Mouse (Mus musculus) spleen, adult 2 months (tissue): ENCODE results near the gene Gm26602. TPM values are rescaled to one million over a fixed set of nuclear protein-coding genes. Genes with fewer than 3 reads are reported as not detected.
"Not testable (repeated sequence)": the region's sequence is repeated elsewhere in the genome, so short reads cannot be mapped to it uniquely, and the experiment has no call there.

ENCODE experiments used
- DNase-seq, 2 experiments: peaks; one replicate each; pipeline versions ENCODE4 v3.0.0 to v3.0.0-alpha.2; 2012 to 2021; ENCODE audit warnings: low spot score in 2 of 2, low read depth in 1 of 2
- H3K27ac ChIP-seq: fragments of 200-500 bp; 2 replicates; pipeline ENCODE4 v1.5.1; 2012; ENCODE audit warnings: low read length, inconsistent platforms; ENCODE audit not compliant: insufficient read depth
- H3K27me3 ChIP-seq: fragments of 200-500 bp; 2 replicates; pipeline ENCODE4 v1.6.1; 2012; ENCODE audit warnings: mild to moderate bottlenecking, moderate library complexity, low read length, inconsistent platforms; ENCODE audit not compliant: control insufficient read depth, insufficient read depth
- H3K36me3 ChIP-seq: fragments of 200-500 bp; 2 replicates; pipeline ENCODE4 v1.6.1; 2012; ENCODE audit warnings: mild to moderate bottlenecking, low read length, inconsistent platforms; ENCODE audit not compliant: control insufficient read depth, insufficient read depth
- H3K4me1 ChIP-seq: fragments of 200-500 bp; 2 replicates; pipeline ENCODE4 v1.6.1; 2011; ENCODE audit warnings: inconsistent platforms; ENCODE audit not compliant: control insufficient read depth, insufficient read depth, insufficient read length
- H3K4me3 ChIP-seq: fragments of 200-500 bp; 2 replicates; pipeline ENCODE4 v1.5.1; 2011; ENCODE audit warnings: mild to moderate bottlenecking, inconsistent platforms; ENCODE audit not compliant: insufficient read depth, insufficient read length; ENCODE audit errors: extremely low read depth
- CTCF ChIP-seq: fragments of 200-500 bp; IDR thresholded peaks from 2 replicates; pipeline ENCODE4 v1.5.1; 2011; ENCODE audit warnings: mild to moderate bottlenecking, inconsistent platforms; ENCODE audit not compliant: insufficient read depth, insufficient read length, insufficient replicate concordance; ENCODE audit errors: extremely low read depth
- POLR2A ChIP-seq: fragments of 200-500 bp; IDR thresholded peaks from 2 replicates; pipeline ENCODE4 v1.6.1; 2011; ENCODE audit warnings: low read depth, low read length, inconsistent platforms
- WGBS: fragments of 180-500 bp; shearing (Covaris S2); methylation state at CpG from one replicate; pipeline ENCODE4 v1.1.7; 2018; 5-methylcytosine and 5-hydroxymethylcytosine counted together
- polyA plus RNA-seq: library from polyadenylated mRNA; depleted of rRNA; stranded (reverse); fragments of >200 nt; gene quantifications from 2 replicates; pipeline ENCODE4 v1.2.3, GENCODE M21; 2012

Gene Gm26602
- polyA plus RNA-seq, 1 experiment: not detected

DNA sequence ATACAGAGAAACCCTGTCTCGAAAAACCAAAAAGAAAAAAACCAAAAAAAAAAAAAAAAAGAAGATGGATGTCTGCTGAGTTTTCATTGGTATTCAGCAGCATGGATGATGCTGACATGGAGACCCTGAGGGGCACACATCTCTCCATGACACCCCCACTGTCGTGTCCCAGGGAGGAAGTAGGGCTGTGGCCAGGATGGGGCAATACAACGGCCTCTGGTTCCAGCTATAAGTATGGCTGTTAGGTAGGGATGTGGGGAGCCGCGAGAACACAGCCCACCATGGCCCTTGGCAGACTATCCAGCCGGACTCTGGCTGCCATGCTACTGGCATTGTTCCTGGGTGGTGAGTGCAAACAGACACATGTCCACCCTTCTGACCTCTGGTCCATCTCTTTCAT, 24.6 kb upstream of the Gm26602 start, which contains the start of gene Elane:
Elane (plus strand) TSS at position 194 of the 400 bp plus-strand sequence.
- 70% methylated on average over 6 of the region's 6 CpGs for WGBS
- Histone ChIP-seq H3K4me1 (peaks cover 7% of the 10 kb centered on the region), H3K27me3 (0 out of 2 replicates have a peak, but pooled peaks cover 2% of the 10 kb centered on the region), H3K4me3 (no peak within 1 kb of the TSS), H3K36me3 (no peaks in the 10 kb centered on the region), H3K27ac (no peak within 1 kb of the TSS)
- TF ChIP-seq POLR2A: no peak
- no peak for TF ChIP-seq CTCF
- no peak for DNase-seq

DNA sequence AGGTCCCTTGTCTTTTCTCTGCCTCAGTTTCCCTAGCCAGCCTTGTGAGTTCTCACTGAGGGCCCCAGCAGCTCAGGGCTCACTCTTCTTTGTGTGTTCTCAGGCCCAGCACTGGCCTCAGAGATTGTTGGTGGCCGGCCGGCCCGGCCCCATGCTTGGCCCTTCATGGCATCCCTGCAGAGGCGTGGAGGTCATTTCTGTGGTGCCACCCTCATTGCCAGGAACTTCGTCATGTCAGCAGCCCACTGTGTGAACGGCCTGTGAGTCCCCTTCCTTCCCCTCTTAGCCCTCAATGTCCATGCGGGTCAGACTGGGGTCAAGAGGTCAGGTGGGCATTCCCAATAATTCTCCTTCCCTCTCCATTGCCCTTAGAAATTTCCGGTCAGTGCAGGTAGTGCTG, 24.0 kb upstream of the Gm26602 start:
- no peak overlapping the region for H3K27ac ChIP-seq
- H3K27me3 ChIP-seq: 0 out of 2 replicates have a peak, but pooled peaks cover 2% of the 10 kb centered on the region
- H3K4me1 ChIP-seq: peaks cover 5% of the 10 kb centered on the region
- TF ChIP-seq POLR2A: no peak
- no peak for TF ChIP-seq CTCF
- no peaks in the 10 kb centered on the region for H3K36me3 ChIP-seq
- H3K4me3 ChIP-seq: no peak overlapping the region
- 92% methylated on average over 8 of the region's 8 CpGs for WGBS
- DNase-seq: no peak

DNA sequence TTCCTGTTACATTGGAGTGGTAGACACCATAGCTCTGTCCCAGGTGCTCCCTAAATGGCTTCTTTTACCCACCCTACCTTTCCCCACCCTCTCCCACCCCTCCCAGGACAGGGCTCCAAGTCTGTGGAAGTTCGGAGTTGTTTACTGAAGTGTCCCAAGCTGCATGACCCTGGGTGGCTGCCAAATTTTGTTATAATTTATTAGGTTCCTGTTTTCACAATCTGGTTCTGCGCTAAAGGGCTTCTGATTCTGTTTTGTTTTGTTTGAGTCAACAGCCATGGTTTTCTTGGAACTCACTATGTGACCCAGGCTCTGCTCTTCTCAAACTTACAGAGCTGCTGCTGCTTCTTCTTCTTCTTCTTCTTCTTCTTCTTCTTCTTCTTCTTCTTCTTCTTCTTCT, 21.3 kb upstream of the Gm26602 start:
- no peaks in the 10 kb centered on the region for H3K27me3 ChIP-seq
- DNase-seq: no peak
- no peak overlapping the region for H3K4me3 ChIP-seq
- H3K4me1 ChIP-seq: no peaks in the 10 kb centered on the region
- no peak for TF ChIP-seq POLR2A
- no peak for TF ChIP-seq CTCF
- 17% methylated on average over 2 of the region's 2 CpGs for WGBS
- no peak overlapping the region for H3K27ac ChIP-seq
- no peaks in the 10 kb centered on the region for H3K36me3 ChIP-seq

DNA sequence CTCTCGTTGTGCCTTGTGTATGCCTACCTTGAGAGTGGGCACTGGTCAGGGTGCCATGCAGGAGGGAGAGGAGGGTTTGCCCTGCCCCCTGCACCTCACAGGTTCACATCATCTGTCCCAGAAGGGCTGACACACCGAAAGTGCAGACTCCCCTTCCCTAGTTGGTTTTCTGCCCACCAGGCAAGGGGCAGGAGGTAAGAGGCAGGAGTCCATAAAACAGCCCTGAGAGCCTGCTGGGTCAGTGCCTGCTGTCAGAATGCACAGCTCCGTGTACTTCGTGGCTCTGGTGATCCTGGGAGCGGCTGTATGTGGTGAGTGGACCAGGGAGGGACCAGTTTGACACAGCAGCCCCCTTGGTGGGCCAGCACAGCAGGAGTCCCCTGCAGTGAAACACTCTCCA, 20.0 kb upstream of the Gm26602 start, which contains the start of gene Cfd:
Cfd (plus strand) TSS at position 184 of the 400 bp plus-strand sequence.
- H3K36me3 ChIP-seq: peaks cover 3% of the 10 kb centered on the region; the same call in 1 of the 2 replicates
- no peak for DNase-seq
- TF ChIP-seq POLR2A (no peak), CTCF (no peak)
- H3K27ac ChIP-seq: no peak within 1 kb of the TSS; the same call in 1 of the 2 replicates
- 75% methylated on average over 5 of the region's 5 CpGs for WGBS
- H3K4me1 ChIP-seq: no peaks in the 10 kb centered on the region
- H3K4me3 ChIP-seq: no peak within 1 kb of the TSS
- no peaks in the 10 kb centered on the region for H3K27me3 ChIP-seq

DNA sequence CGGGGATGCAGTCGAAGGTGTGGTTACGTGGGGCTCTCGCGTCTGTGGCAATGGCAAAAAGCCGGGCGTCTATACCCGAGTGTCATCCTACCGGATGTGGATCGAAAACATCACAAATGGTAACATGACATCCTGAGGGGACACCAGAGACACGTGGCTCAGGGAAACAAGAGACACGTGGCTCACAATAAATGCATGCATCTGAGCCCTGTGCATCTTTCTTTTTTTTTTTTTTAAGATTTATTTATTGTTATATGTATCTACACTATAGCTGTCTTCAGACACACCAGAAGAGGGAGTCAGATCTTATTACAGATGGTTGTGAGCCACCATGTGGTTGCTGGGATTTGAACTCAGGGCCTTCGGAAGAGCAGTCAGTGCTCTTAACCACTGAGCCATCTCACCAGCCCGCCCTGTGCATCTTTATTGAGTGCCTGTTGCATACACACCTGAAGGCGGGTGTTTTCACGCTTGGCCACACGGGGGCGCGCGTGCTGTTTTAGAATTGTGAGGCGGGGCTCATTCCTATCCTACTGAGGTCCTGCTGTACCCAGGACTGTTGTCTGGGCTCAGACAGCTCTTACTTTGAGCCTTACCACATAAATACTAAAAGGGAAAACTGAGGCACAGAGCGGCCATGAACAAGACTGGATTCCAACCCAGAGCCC, 18.1 kb upstream of the Gm26602 start:
- H3K27me3 ChIP-seq, H3K4me1 ChIP-seq, H3K27ac ChIP-seq, H3K4me3 ChIP-seq: not testable (repeated sequence)
- DNase-seq: peak; percentile 47 to 76
- peak; percentile 86 for TF ChIP-seq CTCF
- WGBS: 48% methylated on average over 22 of the region's 22 CpGs
- H3K36me3 ChIP-seq: peaks cover 12% of the 10 kb centered on the region

DNA sequence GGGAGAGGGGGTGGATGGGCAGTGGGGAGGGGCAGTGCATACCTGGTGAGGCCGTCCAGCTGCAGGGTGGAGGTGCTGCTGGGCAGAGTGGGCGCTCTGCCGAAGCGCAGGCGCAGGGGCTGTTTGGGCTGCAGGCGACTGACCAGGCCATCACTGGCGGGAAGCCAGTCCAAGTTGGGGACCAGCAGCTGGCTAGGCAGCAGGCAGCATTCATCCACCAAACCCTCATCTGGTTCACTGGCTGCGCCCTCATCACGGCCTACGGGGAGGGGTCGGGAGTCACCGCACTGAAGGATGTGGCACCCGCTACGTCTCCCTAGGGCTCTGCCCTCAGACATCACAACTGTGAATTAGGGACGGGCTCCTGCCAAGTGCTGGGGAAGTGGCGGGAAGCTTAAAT, 14.3 kb upstream of the Gm26602 start:
- Histone ChIP-seq H3K4me3 (no peak overlapping the region), H3K27me3 (no peaks in the 10 kb centered on the region), H3K36me3 (peaks cover 15% of the 10 kb centered on the region), H3K27ac (no peak overlapping the region), H3K4me1 (peaks cover 11% of the 10 kb centered on the region; the same call in 1 of the 2 replicates)
- TF ChIP-seq CTCF: no peak
- no peak for TF ChIP-seq POLR2A
- 88% methylated on average over 16 of the region's 16 CpGs for WGBS
- no peak for DNase-seq

DNA sequence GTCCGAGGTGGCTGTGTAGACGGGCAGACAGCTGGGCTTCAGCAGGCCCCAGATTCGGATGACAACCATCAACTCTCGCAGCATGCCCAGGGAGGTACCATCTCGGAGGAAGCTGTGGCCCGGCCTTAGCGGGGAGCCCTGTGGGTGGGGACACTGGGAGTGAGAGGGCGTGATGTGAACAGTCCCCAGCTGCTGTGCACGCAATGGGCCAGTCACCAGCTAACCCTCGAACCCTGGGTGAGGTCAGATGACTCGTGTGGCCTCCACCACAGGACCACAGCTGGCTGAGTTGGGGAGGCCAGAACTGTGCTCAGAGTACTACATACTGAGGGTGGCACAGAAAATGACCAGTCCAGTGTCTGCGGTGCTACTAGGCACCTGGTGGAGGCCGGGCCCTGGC, 13.8 kb upstream of the Gm26602 start:
- 83% methylated on average over 13 of the region's 13 CpGs for WGBS
- peaks cover 15% of the 10 kb centered on the region for H3K36me3 ChIP-seq
- H3K27ac ChIP-seq: no peak overlapping the region
- H3K27me3 ChIP-seq: no peaks in the 10 kb centered on the region
- TF ChIP-seq CTCF (no peak), POLR2A (no peak)
- no peak overlapping the region for H3K4me3 ChIP-seq
- peaks cover 11% of the 10 kb centered on the region; the same call in 1 of the 2 replicates for H3K4me1 ChIP-seq
- no peak for DNase-seq
